Mouse (Mus musculus) layer of hippocampus, adult 18-20 months (tissue): ENCODE data around the gene Slc35e3. TPM values are rescaled to one million over a fixed set of nuclear protein-coding genes. Genes with fewer than 3 reads are reported as not detected.

Experiments used
- DNase-seq, 2 experiments: peaks; one replicate each; pipeline ENCODE4 v3.0.0; 2022; ENCODE audit warnings: low spot score in 2 of 2
- long read RNA-seq: library from polyadenylated mRNA; stranded (forward); transcript quantifications from one replicate; pipeline ENCODE4 v2.0.0, GENCODE M21; 2021
- total RNA-seq, 2 experiments: library from RNA; stranded (reverse); gene quantifications; 2 replicates each; pipeline ENCODE4 v1.2.3; 2021

The Slc35e3 gene
- 10 to 100 TPM; 31.1 to 32.5 TPM for total RNA-seq
- long read RNA-seq, transcript Slc35e3-201 (5 exons, 3,489 nt) = major isoform, 23 of 30 reads
- long read RNA-seq, partial matches to known transcripts = 4 of 30 reads
- long read RNA-seq, other reads (novel, unspliced or antisense) = 3 of 30 reads

GRCm38 (mm10) chr10:117746297-117746883 lies at the start of gene Slc35e3:
Slc35e3 (minus strand) TSS chr10:117746365.
- DNase-seq = peak; percentile 94 to 95

DNA sequence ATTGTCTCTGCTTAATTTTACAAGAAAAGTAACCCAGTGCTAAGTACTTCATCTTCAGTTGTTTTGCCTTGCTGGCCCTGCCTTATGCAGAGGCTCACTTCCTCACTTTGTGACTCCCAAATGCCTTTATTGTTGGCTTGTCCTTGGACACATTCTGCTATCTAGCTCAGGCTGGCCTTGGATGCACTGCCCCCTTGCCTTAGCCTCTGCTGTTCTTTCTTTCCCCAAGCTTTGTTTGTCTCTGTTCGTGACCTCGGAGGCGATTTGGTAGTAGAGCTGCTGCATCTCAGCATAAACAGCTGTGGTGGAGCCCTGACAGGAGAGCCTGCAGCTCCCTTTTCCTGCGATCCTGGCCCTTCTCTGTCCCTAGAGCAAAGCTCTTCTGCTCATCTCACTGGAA lies 49.0 kb upstream of the Slc35e3 start:
- no peak for DNase-seq

GRCm38 (mm10) chr10:117793436-117794030 lies 47.4 kb upstream of the Slc35e3 start:
- no peak for DNase-seq

- DNase-seq = peak; percentile 100
Observed at GRCm38 (mm10) chr10:117792141-117793091, 46.3 kb upstream of the Slc35e3 start, which contains the start of gene Nup107. Nup107 (minus strand) TSS chr10:117792705.

DNA sequence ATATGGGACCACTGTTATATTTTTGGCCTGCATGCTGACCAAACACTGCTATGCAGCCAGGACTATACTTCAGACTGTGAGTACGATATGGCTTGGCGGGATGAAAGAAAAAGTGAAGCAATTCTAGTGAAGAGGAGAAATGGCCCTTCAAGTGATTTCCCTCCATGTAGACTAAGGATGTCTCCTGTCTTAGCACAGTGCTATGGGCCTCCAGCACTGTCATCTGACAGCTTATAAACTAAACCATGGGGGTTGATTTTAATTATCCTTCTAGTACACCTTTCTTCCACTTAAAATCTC lies 45.0 kb upstream of the Slc35e3 start:
- DNase-seq = no peak

DNA sequence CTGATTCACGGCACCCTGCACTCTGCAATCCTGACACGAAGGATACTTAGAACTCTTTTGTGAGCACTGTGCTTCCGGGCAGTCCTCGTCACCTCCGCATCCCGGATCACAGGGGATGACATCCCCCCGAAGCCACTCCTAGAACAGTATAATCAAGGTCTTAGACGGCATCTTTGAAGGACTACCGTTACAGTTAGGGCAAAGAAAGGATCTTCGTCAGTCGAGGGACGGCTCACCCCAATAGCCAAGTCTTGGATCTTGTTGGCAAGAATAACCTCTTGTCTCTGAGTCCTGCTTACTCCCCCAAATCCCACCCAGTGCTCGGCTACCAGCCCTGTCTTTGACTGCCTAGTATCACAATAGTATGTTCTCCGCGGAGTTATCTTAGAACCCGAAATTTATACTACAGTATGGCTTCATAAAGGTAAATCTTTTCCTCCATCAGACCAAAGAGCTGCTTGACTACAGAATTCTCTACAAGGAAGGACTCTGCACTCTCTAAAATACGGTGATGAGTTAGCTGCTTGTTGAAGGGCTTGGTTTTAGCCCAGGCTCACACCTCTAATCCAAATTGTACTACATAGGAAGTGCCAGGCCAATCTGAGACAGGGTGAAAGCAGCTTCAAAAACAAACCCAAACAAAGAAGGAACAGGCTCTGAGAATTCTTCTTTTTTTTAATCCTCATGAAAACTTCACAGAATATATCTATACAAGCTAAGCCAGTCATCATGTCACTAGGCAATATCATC lies 44.4 kb upstream of the Slc35e3 start:
- no peak for DNase-seq

- no peak for DNase-seq
Observed at GRCm38 (mm10) chr10:117790011-117790410, 43.8 kb upstream of the Slc35e3 start.

- no peak for DNase-seq
Observed at GRCm38 (mm10) chr10:117784646-117785045, 38.5 kb upstream of the Slc35e3 start.

- no peak for DNase-seq
Observed at GRCm38 (mm10) chr10:117783786-117784420, 37.7 kb upstream of the Slc35e3 start.

GRCm38 (mm10) chr10:117782491-117783260 lies 36.5 kb upstream of the Slc35e3 start:
- DNase-seq = no peak

DNA sequence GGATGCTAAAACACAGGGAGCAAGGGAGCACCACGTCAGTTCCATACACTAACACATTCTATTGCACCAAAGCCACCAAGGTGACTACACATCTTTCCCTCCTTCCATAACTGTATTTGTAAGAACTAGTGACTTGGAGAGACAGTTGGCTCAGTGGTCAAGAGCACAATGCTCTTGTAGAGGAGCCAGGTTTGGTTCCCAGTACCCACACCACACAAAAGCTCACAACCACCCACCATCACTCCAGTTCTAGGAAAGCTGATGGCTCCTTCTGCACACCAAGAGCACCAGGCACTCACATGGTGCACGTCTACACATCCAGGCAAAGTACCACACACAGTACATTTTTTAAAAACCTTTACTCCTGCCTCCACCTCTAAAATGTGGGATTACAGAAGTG lies 35.9 kb upstream of the Slc35e3 start:
- DNase-seq = no peak

GRCm38 (mm10) chr10:117781021-117781725 lies 35.0 kb upstream of the Slc35e3 start:
- DNase-seq = no peak

GRCm38 (mm10) chr10:117780306-117780911 lies 34.2 kb upstream of the Slc35e3 start:
- DNase-seq = no peak

DNA sequence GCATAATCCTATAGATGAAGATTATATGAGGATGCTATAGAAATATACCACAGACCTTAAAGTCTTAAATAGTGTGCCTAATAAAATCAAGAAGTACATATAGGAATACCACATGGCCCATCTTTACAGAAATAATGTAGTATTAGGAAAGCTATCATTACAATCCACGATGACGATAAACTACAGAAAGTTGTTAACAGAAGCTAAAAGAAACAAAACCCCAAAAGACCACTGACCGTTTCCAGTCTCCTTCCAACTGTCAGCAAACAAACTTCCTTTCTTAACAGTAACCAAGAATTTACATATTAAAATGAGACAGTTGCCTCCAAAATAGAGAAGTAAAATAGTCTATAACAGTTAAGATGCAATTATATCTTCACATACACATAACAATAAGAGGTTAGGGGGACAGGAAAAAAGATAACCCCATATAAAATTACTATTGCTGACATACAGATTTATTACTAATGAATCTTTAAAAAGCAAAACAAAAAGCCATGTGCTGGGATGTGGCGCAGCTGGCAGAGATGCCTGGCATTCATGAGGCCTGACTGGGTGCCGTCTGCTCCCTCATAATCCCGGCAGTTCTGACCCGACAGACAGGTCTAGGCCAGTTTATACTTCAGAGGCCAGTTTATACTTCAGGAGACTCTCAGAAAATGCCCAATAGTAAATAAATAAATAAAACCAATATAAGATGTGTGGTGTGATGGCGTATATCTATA lies 33.6 kb upstream of the Slc35e3 start:
- DNase-seq = no peak

DNA sequence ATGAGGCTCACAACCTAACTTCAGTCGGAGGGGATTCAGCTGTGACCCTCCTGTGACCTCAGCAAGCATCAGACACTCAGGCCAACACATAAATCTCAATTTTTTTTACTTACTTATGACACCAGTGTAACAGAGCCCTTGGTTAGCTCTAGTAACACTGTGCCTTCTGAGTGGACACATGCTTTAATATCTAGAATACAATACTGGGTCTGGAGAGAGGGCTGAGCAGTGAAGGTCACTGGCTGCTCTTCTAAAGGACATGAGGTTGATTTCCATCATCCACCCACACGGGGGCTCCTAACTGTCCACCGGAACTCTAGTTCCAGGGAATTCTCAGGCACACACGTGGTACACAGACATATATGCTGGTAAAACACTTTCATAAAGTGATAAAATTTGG lies 32.8 kb upstream of the Slc35e3 start:
- DNase-seq = no peak

GRCm38 (mm10) chr10:117778328-117778910 lies 32.3 kb upstream of the Slc35e3 start:
- DNase-seq = no peak

DNA sequence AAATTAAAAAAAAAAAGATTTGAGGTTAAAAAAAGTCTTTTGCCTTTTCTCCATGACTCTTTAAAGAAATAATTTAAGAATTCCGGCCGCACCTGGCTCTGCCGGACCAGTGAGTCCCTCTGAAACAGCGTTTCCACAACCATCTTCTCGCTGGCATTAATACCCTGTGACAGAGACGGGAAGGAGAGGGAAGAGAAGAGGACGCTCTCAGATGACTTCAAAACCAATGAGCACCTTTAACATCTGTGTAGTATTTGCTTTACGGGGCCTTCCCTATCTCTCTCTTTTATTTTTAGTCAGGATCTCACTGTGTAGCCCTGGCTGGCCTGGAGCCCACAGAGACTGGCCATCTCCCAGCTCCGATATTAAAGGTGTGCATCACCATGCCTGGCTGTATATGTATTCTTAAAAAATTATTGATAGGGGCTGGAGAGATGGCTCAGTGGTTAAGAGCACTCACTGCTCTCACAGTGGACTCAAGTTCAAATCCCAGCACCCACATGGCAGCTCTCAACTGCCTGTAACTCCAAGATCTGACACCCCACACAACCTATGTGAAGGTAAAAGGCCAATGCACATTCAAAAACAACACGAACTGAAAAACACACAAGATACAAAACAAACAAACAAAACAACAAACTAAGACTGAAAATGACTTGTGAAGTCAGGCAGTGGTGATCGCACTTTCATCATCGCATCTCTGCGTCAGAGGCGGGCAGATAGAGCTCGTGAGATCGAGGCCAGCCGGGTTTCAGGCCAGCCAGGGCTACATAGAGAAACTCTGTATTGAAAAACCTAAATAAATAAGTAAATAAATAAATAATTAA lies 31.5 kb upstream of the Slc35e3 start:
- no peak for DNase-seq
